Mouse (Mus musculus): Measurements from ENCODE around the gene Ccdc34.
A peak's percentile ranks its signal among the peaks of the same experiment; 100 is the strongest.

The Ccdc34 gene

GRCm38 (mm10) chr2:110017616-110018505, at the start of gene Ccdc34:
Gene Ccdc34 (plus strand): TSS chr2:110017817.
- DNase-seq, result peak; percentile 88

DNA sequence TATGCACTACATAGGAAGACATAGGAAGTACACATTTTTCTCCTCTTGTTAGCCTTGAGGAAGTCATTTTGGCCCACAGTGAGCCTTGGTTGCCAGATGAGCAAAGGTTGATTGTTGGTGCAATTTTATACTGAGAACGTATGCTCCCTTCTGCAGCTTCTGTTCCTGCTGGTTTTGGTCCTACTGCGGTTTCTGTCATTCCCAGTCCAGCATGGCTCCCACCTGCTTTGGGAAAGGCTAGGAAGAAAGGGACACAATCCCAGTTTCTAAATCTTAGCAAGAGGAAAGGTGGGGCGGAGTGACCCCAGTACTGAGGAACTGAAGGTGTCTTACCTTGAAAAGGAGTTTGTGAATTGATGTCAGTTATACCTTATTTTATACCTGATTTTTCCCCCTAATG, 48.2 kb upstream of the Ccdc34 start:
- DNase-seq, result no peak

DNA sequence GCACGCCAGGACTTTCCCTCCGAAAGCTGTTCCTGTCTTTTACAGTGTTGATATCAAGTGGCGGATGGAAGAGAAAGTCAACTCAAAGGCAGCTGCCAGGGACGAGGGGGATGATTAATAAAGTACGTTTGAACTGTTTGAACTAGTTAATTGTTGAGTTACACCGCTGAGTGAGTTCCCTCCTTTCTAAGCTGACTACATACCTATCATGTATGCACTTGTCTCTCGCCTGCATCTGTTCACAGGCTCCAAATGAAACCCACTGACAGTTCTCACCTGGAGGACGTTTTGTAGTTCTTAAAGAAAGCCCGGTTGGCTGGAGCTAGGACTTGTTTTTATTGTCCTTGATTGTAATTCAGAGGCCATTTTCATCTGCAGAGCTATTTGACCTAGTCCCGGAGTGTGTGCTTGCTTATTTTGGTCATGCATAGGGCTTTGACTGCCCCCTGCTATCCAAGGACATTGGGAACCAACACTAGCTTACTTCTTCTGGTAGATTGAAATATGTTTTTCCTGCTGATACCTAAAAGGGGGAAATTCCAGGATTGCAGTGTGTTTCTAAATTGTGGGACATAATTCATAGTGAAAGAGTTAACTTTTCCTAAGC, 47.6 kb upstream of the Ccdc34 start:
- no peak for DNase-seq

- no peak for DNase-seq
Observed at GRCm38 (mm10) chr2:109970744-109971410, 46.7 kb upstream of the Ccdc34 start.

DNA sequence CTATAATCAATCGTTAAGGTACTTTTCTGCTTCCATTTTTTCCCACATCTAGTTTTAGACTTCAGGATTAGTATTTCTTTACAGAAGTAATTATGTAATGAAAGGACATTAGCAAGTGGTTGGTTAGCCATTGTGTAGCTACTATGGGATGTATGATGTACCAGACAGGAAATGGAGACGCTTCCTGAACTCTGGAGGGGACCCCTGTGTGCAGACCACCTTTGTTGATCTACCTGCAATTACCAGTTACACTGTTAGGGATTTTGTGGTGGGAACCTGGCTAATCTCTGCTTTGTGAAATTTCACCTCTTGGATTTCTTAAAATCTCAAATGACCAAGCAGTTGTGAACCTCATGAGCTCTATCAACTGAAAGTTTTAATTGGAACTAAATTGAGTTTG, 45.3 kb upstream of the Ccdc34 start:
- DNase-seq, result no peak

GRCm38 (mm10) chr2:109972922-109973321, 44.7 kb upstream of the Ccdc34 start:
- no peak for DNase-seq

- no peak for DNase-seq
Observed at GRCm38 (mm10) chr2:109974807-109975206, 42.8 kb upstream of the Ccdc34 start.

GRCm38 (mm10) chr2:109976181-109976580, 41.4 kb upstream of the Ccdc34 start:
- no peak for DNase-seq

GRCm38 (mm10) chr2:109977322-109977721, 40.3 kb upstream of the Ccdc34 start:
- DNase-seq, result no peak

GRCm38 (mm10) chr2:109979209-109979608, 38.4 kb upstream of the Ccdc34 start:
- no peak for DNase-seq

- DNase-seq, result no peak
Observed at GRCm38 (mm10) chr2:109983435-109983834, 34.2 kb upstream of the Ccdc34 start.

DNA sequence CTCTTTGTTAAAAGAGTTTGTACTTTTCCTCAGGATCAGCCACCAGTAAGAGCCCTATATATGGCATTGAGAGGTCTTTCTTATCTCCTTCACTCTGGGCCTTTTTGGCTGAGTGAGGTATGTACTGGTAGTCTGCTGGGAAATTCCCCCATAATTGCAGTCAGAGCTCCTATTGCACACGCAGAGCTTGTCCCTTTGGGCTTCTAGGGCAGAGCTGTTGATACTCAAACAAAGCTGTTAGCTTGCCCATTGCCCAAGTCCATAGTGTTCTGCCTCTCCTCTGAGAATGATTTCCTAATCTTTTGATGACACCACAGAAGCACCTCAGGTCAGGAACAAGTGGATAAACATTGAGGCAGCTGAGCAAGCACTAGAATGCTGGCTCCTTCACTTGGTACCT, 32.7 kb upstream of the Ccdc34 start:
- DNase-seq, result no peak

DNA sequence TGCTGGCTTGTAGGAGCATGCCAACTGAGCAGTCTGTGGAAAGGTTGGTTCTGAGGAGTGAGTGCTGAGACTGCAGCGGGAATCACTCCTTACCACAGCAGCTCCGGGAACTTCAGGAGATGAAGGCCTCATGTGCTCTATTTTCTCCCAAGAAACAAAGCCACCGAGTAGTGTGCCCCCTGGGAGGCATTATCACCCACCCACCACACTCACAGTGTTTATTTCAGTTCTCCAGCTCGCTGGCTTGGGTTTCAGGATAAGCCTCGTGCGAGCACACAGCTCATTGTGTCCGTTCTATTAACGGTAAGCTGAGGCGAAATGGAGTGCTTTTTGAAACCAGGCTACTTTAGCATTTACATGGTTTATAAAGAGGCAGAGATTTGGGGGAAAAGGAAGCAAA, 32.1 kb upstream of the Ccdc34 start:
- DNase-seq, result no peak

DNA sequence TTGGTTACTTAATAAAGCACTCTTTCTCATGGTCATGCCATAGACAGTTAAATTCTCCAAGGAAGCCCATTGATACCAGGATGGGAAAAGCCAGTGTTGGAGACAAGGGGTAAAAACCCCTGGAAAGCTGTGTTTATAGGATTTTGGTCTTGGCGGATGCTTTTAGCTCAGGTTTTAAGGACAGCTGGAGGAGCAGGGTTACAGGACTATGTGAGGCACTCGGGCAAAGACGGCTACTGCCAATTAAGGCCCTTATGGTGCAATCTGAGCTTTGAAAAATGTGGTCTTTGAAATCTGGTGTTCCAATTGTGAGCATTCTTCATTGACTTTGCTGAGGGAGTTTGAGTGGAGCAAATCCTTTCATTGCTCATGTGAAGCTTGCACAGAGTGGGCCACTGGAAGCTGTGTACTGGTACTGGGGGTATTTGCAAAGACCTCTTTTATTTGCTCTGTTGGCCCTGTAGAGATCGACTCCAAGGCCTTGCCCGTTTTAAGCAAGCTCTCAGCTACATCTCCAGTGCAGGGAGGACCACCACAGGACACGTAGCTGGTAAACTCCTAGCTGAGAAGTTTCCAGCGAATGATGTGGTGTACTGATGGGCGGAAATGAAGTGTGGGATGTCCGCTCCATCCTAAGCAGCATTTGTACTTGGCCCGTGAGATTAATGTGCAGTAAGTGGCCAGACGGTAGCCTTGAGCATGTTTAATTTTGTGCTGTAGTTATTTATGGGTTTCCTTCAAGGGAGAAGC, 31.4 kb upstream of the Ccdc34 start:
- no peak for DNase-seq

- no peak for DNase-seq
Observed at GRCm38 (mm10) chr2:109987946-109988345, 29.7 kb upstream of the Ccdc34 start.

DNA sequence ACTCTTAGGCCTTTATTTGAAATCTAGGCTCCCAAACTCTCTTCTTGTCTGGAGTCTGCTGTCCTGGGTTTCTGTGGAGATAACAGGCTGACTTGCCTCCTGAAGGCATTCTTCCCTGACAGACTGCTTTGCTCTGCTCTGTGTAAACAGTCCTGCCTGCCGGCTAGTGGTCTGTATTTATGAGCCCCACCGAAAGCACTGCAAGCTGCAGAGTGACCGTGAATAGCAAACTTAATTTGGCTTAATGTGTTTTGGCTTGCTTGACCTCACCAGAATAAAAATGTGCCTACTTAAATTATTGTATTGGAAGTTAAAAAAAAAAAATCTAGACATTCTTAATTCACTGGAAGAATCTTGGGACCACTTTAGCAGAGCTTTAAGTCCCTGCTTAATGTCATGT, 28.4 kb upstream of the Ccdc34 start:
- DNase-seq, result no peak

GRCm38 (mm10) chr2:109989679-109990473, 27.7 kb upstream of the Ccdc34 start:
- no peak for DNase-seq

- no peak for DNase-seq
Observed at GRCm38 (mm10) chr2:109991754-109992153, 25.9 kb upstream of the Ccdc34 start.

DNA sequence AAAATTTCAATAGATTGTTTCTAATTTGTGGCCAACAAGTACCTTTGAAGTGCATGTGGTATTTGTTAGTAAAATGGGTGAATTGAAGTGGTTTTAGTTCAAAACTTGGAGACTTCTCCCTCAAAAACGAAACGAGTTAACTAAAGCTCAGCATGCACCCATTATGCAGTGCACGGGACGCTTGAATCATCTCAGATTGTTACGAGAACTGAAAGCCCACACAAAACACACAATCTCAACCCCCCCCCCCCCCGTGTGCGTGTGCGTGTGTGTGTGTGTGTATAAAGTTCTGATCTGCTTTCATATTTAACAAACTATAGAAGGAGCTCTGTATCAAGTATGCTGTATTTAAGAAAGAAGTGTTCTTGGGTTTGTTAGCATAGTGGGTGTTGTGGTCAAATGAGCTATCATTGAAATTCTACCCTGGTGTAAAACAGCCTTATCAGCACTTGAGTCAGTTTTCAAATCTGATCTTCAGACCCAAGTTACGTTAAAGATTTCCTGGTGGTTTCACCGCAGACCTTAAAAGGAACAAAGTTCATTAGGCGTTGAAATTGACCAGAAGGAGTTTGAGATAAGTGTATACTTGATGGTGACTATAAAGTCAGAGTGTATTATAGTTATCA, 25.1 kb upstream of the Ccdc34 start:
- no peak for DNase-seq

DNA sequence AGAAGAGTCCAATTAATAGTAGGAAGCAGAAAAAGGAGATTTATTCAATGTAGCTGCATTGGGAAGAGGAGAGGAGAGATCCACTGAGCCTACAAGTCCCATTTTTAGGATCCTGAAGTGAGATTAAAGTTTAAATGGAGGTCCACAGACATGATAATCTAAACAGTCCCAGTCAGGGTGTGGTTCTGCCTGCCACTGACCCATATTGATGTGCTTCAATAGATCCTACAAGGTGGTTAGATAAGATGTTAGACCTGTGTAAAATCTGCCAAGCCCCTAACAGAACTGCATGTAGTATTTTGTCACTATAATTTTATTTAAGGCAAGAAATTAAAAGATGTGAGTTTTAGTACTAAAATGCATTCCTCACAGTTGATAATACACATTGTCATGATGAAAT, 24.2 kb upstream of the Ccdc34 start:
- DNase-seq, result no peak

DNA sequence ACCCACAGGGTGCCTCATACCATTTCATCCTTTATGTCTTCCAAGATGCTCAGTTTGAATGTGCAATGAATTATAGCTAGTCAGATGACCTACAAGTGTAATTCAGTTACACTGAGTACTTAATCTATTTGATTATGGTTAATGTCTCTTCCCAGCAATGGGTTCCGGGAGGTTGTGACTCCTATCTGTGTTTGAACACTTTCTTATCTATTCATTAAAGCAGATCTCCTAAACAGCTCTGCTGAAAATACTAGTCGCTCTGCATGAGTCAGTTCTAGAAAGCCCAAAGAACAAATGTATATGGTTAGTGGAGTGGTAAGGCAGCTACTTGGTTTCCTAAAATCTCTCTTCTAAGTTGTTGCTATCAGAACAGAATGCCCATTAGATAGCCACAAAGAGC, 22.6 kb upstream of the Ccdc34 start:
- DNase-seq, result no peak

DNA sequence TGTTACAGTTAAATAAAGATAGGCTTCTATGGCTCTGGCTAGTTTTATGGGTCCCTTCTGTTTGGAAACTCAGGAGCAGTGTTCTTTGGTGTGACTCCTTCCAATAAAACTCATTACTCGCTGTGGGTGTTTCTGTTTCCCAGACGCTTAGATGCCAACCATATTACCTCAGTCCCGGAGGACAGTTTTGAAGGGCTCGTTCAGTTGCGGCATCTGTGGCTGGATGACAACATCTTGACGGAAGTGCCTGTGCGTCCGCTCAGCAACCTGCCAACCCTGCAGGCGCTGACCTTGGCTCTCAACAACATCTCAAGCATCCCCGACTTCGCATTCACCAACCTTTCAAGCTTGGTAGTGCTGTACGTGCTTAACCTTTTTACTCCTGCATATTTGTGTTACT, 21.2 kb upstream of the Ccdc34 start:
- DNase-seq, result no peak
